Mouse (Mus musculus): ENCODE data around the gene Myo16.

Gene Myo16

GRCm38 (mm10) chr8:10153611-10154438 is at the start of gene Myo16:
Myo16 (plus strand) TSS chr8:10153911.
- DNase-seq, result no peak

DNA sequence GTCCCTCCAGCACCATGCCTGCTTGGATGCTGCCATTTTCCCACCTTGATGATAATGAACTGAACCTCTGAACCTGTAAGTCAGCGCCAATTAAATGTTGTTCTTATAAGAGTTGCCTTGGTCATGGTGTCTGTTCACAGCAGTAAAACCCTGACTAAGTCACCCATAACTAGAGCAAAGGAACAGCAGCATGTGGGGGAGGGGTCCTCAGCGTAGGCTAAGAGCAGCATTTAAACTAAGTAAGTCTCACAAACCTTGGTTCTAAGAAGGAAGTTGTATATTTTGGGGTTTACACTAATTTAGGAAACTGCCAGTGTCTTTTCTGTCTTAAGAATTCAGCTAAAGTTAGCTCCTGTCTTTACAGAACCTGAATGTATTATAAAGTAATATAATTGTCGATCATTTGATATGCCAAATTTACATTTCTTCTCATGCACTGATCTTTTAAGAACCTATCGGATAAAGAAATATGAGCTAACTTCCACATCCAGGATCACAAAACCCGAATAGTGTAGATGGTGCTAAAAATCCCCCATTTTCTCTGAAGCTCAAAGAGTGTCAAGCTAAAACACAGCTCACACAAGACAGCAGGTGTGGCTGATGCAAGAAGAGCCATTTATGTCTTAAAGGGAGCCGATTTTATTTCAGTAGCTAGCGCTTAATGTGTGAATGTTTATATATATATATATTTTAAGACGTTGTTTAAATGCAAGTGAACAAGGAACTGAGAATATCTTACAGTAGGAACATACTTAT is 45.0 kb upstream of the Myo16 start:
- no peak for DNase-seq

DNA sequence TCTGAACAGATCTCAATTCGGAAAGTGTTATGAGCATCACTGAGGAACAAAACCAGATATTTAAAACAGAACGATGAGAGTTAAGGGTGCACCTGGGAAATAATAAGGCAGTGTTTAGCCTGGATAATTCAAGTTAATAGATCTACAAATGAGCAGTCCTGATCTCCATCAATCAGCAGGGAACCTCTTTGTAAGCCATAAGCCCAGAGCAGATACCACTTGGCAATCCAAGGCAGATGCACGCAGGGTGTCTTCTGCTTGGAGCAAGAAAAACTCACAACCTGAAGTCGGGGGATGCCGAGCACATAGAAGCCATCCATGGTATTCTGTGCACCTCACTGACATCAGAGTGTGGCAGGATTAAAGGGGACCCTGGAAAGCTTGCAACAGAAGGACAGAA is 31.0 kb upstream of the Myo16 start:
- no peak for DNase-seq

- no peak for DNase-seq
Measured at GRCm38 (mm10) chr8:10123412-10123811, 30.3 kb upstream of the Myo16 start.

GRCm38 (mm10) chr8:10125684-10126083 is 28.0 kb upstream of the Myo16 start:
- DNase-seq, result no peak

DNA sequence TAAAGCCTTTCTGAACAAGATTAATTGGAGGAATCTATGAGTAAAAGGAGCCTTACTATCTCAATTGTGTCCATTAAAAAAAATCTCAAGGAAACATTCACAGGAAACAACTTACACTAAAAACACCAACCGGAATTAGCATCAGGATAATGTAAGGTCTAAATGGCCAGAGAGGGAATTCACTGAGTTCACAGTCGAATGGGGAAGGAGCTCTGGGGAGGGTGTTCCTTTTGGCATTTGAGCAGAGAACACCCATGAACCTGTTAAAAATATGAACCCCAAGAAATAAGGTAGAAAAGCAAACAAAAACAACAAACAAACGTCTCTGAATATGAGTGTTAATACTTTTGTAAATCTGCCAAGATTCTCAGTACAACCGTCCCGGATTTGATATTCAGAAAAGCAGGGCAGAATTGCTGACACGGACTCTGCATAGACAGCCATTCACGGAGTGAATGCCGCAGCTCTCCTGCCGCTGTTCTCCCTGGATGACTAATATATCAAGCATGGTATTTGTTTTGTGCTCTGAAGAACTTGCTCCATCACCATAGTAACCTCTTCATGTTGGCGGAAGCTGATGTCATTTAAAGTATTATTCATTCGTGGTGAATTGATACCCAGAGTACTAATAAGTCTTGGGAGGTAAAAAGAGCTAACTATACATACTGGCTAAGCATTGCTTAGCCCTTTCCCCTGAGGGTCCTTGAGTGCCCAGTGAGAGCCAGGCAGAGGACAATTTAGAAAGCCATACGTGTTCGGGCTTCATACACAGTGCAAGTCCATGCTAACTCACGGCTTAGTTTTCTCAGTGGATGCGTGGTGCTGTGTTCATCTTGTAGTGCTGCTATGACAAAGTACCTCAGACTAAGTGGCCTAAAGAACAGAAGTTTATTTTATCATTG is 22.9 kb upstream of the Myo16 start:
- no peak for DNase-seq

GRCm38 (mm10) chr8:10139536-10139935 is 14.2 kb upstream of the Myo16 start:
- DNase-seq, result no peak

DNA sequence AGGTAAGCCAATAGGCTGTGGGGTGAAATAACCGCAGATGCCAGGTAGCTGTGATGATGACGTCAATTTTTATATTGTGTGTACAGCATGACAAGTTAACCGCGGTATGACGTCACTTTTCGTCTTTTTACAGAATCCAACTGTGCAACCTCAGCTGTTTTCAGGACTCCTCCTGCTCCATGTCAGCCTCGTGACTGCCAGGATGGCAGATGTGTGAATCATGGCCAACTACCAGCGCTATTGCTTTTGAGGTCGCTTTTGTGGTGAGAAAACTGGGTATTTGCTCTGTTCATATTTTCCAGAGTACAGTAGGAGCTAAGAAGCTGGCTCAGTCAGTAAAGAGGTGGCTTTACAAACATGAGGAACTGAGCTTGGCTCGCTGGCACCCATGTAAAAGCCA is 9.8 kb upstream of the Myo16 start:
- no peak for DNase-seq

DNA sequence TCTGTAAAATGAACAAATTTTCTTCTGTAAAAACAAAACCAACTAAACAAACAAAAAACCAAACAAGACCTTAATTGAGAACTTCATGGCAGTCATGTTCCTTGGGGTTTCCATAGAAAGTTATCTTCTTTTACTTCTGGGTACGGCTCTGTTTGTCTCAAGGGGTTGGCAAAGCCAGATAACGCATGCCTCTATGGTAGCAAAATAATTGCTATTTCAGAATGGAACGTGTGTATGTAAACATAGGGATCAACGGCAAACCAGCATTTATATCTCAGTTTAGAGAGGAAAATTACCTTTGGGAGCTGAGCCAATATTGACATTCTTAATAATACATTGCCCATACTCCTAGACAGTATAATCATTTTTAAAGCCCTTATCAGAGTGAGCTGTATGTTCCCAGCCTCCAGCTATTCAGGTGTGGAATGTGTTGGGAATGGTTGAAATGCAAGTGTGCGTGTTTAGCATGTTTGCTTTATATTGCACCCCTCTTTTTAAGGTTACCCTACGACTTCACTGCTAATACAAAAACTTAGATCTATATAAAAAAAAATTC is 1.9 kb upstream of the Myo16 start:
- DNase-seq, result no peak

GRCm38 (mm10) chr8:10154439-10154745 is 681 bp downstream of the Myo16 start:
- DNase-seq, result no peak

GRCm38 (mm10) chr8:10155075-10155474 is 1.4 kb downstream of the Myo16 start:
- no peak for DNase-seq

GRCm38 (mm10) chr8:10161106-10161505 is 7.4 kb downstream of the Myo16 start:
- no peak for DNase-seq

GRCm38 (mm10) chr8:10164959-10165358 is 11.2 kb downstream of the Myo16 start:
- DNase-seq, result no peak

DNA sequence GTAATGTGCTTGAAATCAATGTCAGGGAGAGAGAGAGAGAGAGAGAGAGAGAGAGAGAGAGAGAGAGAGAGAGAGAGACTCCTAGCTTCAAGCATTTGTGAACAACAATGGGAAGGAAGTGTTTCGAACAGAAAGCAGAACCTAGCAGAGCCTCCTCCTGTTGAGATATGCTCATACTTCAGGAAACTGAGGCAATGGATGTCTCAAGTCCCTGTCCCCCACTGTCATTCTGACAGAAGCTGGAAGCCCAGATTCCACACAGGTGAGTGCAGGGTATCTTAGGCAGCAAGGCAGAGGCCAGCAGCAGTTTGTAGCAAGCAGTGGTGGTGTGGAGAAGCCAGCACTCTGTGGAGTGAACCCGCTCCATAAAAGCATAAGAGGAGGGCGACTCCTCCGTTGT is 14.6 kb downstream of the Myo16 start:
- DNase-seq, result no peak

GRCm38 (mm10) chr8:10169894-10170293 is 16.2 kb downstream of the Myo16 start:
- DNase-seq, result no peak

DNA sequence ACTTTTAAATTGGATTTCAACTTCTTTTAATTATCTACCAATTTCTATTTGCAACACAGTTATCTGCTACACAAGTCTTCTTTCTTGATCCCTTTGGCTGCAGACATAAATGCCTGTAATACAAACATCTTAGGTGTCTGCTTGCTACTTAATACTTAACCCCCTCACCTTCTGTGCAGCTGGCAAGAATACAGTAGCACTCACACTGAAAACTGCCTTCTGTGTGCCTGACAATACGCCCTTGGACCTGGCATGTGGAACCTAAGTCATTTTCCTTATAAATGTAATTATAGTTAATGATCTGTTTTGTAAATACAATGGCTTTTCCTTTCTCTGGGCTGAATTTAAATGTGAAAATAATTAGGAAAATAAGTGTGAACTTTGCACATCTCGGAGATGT is 17.6 kb downstream of the Myo16 start:
- no peak for DNase-seq

DNA sequence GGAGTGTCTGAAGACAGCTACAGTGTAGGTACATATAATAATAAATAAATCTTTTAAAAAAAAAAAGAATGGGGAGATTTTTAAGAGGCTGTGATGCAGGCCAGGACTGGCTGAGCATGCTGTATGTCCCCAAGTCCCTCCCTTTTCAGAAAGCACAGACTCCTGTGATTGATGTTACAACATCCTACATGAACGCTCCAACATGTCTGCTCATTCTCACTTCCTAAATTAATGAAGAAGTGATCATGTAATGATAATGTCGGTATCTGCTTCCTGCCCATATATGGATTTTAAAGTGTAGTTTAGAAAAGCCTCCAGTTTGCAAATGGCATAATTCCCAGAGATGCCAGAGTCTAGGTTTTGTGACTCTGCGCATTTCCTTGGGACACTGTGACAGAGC is 18.6 kb downstream of the Myo16 start:
- DNase-seq, result no peak

- DNase-seq, result no peak
Measured at GRCm38 (mm10) chr8:10173033-10173747, 19.5 kb downstream of the Myo16 start.

DNA sequence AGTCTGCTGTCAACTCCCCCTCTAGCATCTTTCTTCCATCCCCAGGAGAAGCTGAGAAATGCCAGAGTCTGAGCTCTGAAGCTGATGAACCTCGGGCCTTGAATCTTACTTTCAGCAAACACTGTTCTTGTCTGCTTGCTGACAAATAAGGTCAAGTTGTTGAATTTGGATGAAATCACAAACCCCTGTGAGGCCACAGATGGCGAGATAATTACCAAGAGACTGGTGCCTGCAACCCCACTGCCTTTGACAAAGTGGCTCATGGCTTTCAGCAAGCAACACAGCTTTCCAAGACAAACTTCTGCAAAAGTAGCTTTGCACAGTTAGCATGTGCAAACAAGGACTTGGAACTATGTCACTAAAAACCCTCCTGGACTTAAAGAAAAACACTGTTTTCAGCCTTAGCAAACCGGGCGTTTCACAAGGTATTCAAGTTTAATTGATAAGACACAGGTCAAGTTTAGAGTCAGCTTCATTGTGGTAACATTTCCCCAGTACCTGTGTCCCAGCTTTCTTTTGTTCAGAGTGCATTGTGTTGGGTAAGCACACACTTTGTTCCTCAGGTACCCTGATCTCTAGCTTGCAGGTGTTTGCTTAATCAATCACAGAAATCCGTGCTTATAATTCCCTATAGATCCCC is 20.6 kb downstream of the Myo16 start:
- no peak for DNase-seq

DNA sequence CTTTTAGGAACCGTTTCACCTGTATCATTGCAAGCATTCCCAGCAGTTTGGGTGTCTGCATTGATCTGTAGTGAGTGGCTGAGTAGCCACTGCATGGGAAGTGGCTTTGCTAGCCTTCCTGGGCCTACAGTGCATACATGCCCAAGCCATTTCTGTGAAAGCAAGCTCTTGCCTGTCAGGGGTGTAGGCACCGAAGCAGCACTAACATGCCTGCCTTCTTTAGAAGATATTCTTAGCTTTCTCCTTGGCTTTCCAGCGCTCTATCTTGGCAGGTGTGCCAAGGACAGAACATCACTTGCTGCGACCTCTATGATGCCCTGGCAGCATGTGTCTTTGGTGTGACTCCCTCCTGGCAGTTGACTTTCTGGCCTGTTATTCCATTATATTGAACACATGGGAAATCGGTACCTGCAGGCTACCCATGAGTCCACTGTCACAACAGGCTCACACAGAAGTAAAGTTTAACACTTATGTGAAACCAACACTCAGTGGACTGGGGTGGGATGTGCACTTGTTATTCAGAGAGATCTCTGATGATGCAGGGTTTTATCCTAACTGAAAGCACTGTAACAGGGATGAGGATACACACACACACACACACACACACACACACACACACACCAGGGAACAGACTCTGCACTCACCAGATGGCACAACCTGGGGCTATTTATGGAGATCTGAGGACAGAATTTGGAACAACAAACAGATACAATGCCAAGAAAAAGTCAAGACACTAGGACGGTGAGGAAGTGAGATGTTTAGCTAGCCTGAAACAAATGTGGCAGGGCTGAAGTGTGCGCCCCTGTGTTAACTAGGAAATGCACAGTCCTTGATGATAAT is 21.4 kb downstream of the Myo16 start:
- no peak for DNase-seq

DNA sequence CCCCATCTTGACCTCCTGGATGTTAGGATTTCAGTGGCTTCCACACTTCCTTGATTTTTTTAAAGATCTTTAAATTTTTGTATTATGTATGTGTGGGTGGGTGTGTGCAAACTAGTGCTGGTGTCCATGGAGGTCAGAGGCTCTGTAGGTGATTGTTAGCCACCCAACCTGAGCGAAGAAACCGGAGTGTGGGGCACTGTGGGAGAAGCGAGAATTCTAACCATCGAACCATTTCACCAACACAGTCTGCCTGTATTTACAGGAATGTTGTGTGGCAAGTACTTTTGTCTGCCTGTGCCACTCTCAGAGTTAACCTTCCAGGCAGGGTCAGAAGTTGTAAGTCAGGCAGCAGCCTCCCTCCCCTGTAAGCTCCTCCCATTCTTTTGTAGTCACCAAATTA is 22.3 kb downstream of the Myo16 start:
- no peak for DNase-seq

All from B cell, adult 2 months (primary cell).